Mouse (Mus musculus): ENCODE measurements at regions not wholly inside any gene's neighbourhood (a gene's known extent, or its start where the extent isn't known, plus 50 kb on each side); places are given as distances from the start of the nearest gene placed in this dataset.

DNA sequence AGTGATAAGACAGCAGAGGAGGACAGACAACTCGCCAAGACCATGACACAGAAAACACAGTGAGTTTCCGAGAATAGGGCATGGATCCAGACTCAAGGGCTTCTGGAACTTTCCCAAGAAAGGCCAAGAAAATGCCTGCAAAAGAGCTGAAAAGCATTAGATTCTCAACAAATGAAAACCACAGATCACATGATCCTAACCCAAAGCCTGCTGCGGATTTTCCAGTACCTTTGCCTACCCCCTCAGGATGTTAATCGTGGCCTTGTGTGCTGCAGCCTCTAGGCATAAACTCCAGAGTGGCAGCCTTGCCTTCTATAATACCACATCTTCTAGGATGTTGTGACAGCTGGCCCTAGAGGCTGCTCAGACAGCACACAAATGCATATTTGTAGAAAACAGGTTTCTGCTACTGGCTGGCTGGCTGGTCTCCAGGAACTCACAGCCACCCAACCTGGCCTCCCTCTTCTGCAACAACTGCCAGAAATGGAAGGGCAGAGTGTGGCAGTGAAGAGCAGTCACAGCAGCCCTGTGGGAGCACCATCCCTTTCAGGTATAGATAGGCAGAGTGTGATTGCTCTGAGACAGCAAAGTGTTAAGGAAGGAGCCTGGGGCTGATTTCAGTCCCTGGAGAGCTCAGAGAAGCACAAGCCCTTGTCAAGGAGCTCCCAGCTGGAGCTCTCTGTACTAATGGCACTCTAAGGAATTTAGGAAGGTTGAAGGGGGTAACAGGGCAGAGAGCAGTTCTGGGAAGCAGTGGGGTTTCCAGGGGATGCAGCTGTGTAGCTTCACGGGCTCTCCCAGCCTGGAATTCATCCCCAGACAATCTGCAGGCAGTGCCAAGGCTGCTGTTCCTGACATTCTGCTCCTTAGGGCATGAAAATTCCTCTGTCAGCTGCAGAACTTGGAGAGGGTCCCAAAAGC, 213.7 kb upstream of the B3gat1 start:
- WGBS, result 47% methylated on average over 5 of the region's 5 CpGs
- peak; percentile 15 to 23 for DNase-seq
- TF ChIP-seq POLR2A (IDR thresholded peaks at IDR 0.05; ENCODE audit: borderline replicate concordance, insufficient read depth, low read length), result no peak
- Histone ChIP-seq H3K4me3 (replicated peaks; ENCODE audit: insufficient read depth, low read depth, low read length) (no peak overlapping the region), H3K27me3 (ENCODE audit: control insufficient read depth, insufficient read depth, low read length) (no peaks in the 10 kb centered on the region), H3K27ac (ENCODE audit: insufficient read depth, low read length) (no peak overlapping the region), H3K4me1 (ENCODE audit: control insufficient read depth, insufficient read depth, low read length) (peaks cover 5% of the 10 kb centered on the region)

DNA sequence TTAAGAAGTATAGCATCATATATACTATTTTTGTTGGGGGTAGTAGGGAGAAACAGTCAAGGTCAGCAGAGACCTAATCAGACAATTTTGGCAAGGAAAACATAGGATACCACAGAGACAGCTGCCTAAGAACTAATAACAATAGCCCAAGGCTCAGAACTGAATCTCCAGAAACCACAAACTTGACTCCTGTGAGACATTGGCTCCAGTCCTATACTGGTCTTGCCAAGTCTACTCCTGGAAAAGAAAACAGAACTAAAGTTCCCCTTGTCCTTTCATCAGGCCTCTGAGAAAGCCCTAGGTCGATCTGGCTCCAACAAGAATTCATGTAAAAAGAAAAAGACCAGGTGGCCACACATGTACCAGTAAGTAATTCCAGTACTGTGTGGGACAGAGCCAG, 209.4 kb upstream of the B3gat1 start:
- 11% methylated on average over 1 of the region's 1 CpGs for WGBS
- no peak overlapping the region for H3K4me3 ChIP-seq (replicated peaks; ENCODE audit: insufficient read depth, low read depth, low read length)
- DNase-seq, result no peak
- TF ChIP-seq POLR2A (IDR thresholded peaks at IDR 0.05; ENCODE audit: borderline replicate concordance, insufficient read depth, low read length) (no peak), CTCF (IDR thresholded peaks at IDR 0.05; ENCODE audit: borderline replicate concordance, insufficient read depth, low read depth, low read length) (no peak)
- H3K27ac ChIP-seq (ENCODE audit: insufficient read depth, low read length), result no peak overlapping the region
- H3K27me3 ChIP-seq (ENCODE audit: control insufficient read depth, insufficient read depth, low read length), result no peaks in the 10 kb centered on the region
- H3K4me1 ChIP-seq (ENCODE audit: control insufficient read depth, insufficient read depth, low read length), result peaks cover 5% of the 10 kb centered on the region; the same call in 1 of the 2 replicates

DNA sequence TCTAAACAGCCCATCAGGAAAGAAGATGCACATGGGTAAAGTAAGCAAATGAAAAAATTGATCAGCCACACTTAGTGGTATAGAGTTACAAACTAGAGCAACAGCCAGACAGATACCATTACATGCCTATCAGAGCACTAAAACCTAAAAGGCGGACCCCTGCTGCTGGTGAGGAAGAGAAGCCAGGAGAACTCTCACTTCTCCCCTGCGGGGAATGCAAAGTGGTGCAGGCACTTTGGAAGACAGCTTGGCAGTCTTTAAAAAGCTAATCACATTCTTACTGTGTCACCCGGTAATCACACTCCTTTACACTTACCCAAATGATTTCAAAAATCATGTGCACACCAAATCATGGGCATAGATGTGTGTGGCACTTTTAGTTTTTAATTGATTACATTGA, 204.8 kb upstream of the B3gat1 start:
- WGBS, result 35% methylated on average over 3 of the region's 3 CpGs
- Histone ChIP-seq H3K27ac (ENCODE audit: insufficient read depth, low read length) (no peak overlapping the region), H3K27me3 (ENCODE audit: control insufficient read depth, insufficient read depth, low read length) (no peaks in the 10 kb centered on the region), H3K4me3 (replicated peaks; ENCODE audit: insufficient read depth, low read depth, low read length) (no peak overlapping the region), H3K4me1 (ENCODE audit: control insufficient read depth, insufficient read depth, low read length) (no peaks in the 10 kb centered on the region)
- TF ChIP-seq POLR2A (IDR thresholded peaks at IDR 0.05; ENCODE audit: borderline replicate concordance, insufficient read depth, low read length), result no peak
- no peak for TF ChIP-seq CTCF (IDR thresholded peaks at IDR 0.05; ENCODE audit: borderline replicate concordance, insufficient read depth, low read depth, low read length)
- DNase-seq, result no peak

DNA sequence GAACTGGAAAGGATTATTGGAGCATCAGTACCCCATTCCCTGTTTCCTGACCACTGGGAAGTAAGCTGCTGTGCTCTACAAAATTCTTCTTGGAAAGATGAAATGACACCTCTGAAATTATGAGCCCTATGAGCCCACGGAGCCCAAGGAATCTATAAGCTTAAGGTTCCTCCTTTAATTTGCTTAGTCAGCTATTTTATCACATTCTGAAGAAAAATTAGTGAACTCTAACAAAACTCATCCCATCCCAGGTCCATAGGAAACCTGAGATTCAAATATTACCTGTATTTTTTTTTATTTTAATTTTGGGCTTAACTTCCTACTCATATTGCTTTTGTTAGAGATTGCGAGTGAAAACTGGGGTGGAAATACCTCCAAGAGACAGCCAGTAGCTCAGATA, 194.5 kb upstream of the B3gat1 start:
- Histone ChIP-seq H3K27ac (ENCODE audit: insufficient read depth, low read length) (no peak overlapping the region), H3K27me3 (ENCODE audit: control insufficient read depth, insufficient read depth, low read length) (no peaks in the 10 kb centered on the region), H3K4me3 (replicated peaks; ENCODE audit: insufficient read depth, low read depth, low read length) (no peak overlapping the region), H3K4me1 (ENCODE audit: control insufficient read depth, insufficient read depth, low read length) (no peaks in the 10 kb centered on the region)
- DNase-seq, result no peak
- WGBS, result 99% methylated on average over 2 of the region's 2 CpGs
- TF ChIP-seq CTCF (IDR thresholded peaks at IDR 0.05; ENCODE audit: borderline replicate concordance, insufficient read depth, low read depth, low read length) (no peak), POLR2A (IDR thresholded peaks at IDR 0.05; ENCODE audit: borderline replicate concordance, insufficient read depth, low read length) (no peak)

GRCm38 (mm10) chr9:26548328-26548922, 185.1 kb upstream of the B3gat1 start:
- Histone ChIP-seq H3K4me1 (ENCODE audit: control insufficient read depth, insufficient read depth, low read length) (peaks cover 8% of the 10 kb centered on the region; the same call in 1 of the 2 replicates), H3K27me3 (ENCODE audit: control insufficient read depth, insufficient read depth, low read length) (no peaks in the 10 kb centered on the region), H3K27ac (ENCODE audit: insufficient read depth, low read length) (no peak overlapping the region), H3K4me3 (replicated peaks; ENCODE audit: insufficient read depth, low read depth, low read length) (no peak overlapping the region)
- DNase-seq, result peak; percentile 80 to 87
- WGBS, result 10% methylated on average over 4 of the region's 4 CpGs
- TF ChIP-seq POLR2A (IDR thresholded peaks at IDR 0.05; ENCODE audit: borderline replicate concordance, insufficient read depth, low read length) (no peak), CTCF (IDR thresholded peaks at IDR 0.05; ENCODE audit: borderline replicate concordance, insufficient read depth, low read depth, low read length) (no peak)

- H3K27ac ChIP-seq (ENCODE audit: insufficient read depth, low read length), result peak overlapping the region; percentile 51; the same call in 1 of the 2 replicates
- no peak overlapping the region for H3K4me3 ChIP-seq (replicated peaks; ENCODE audit: insufficient read depth, low read depth, low read length)
- 8% methylated on average over 4 of the region's 4 CpGs for WGBS
- H3K27me3 ChIP-seq (ENCODE audit: control insufficient read depth, insufficient read depth, low read length), result no peaks in the 10 kb centered on the region
- DNase-seq, result peak; percentile 72 to 89
- TF ChIP-seq CTCF (IDR thresholded peaks at IDR 0.05; ENCODE audit: borderline replicate concordance, insufficient read depth, low read depth, low read length) (no peak), POLR2A (IDR thresholded peaks at IDR 0.05; ENCODE audit: borderline replicate concordance, insufficient read depth, low read length) (no peak)
- peaks cover 8% of the 10 kb centered on the region; the same call in 1 of the 2 replicates for H3K4me1 ChIP-seq (ENCODE audit: control insufficient read depth, insufficient read depth, low read length)
These were observed 184.4 kb upstream of the B3gat1 start for GRCm38 (mm10) chr9:26549118-26549517.

DNA sequence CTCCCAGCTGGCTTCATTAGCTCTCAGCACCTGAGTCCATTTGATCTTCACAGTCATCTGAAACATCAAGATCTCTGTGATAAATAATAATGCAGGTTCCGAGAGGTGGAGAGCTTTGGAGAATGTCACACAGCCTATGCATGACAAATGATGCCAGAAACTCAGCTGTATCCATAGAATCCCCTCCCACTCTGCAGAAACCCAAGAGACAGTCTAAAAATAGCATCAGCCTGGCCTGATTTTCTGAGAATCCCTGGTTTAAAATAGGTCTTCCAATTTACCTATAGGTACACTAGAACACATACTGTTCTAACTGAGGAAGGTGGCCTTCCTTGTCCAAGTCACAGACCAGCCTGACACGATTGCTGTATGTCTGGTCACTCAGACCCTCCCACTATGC, 184.0 kb upstream of the B3gat1 start:
- peak in 1 of 2 experiments; percentile 12 for DNase-seq
- no peak overlapping the region for H3K4me3 ChIP-seq (replicated peaks; ENCODE audit: insufficient read depth, low read depth, low read length)
- 51% methylated on average over 2 of the region's 2 CpGs for WGBS

GRCm38 (mm10) chr9:26575990-26576389, 157.5 kb upstream of the B3gat1 start:
- TF ChIP-seq CTCF (IDR thresholded peaks at IDR 0.05; ENCODE audit: borderline replicate concordance, insufficient read depth, low read depth, low read length) (no peak), POLR2A (IDR thresholded peaks at IDR 0.05; ENCODE audit: borderline replicate concordance, insufficient read depth, low read length) (no peak)
- Histone ChIP-seq H3K4me3 (replicated peaks; ENCODE audit: insufficient read depth, low read depth, low read length) (no peak overlapping the region), H3K27ac (ENCODE audit: insufficient read depth, low read length) (no peak overlapping the region), H3K27me3 (ENCODE audit: control insufficient read depth, insufficient read depth, low read length) (no peaks in the 10 kb centered on the region), H3K4me1 (ENCODE audit: control insufficient read depth, insufficient read depth, low read length) (no peaks in the 10 kb centered on the region)
- no peak for DNase-seq
- WGBS, result 92% methylated on average over 6 of the region's 6 CpGs

More for the DNA sequence above, 184.0 kb upstream of the B3gat1 start:
- no peaks in the 10 kb centered on the region for H3K27me3 ChIP-seq (ENCODE audit: control insufficient read depth, insufficient read depth, low read length)
- H3K27ac ChIP-seq (ENCODE audit: insufficient read depth, low read length), result no peak overlapping the region
- TF ChIP-seq POLR2A (IDR thresholded peaks at IDR 0.05; ENCODE audit: borderline replicate concordance, insufficient read depth, low read length), result no peak
- TF ChIP-seq CTCF (IDR thresholded peaks at IDR 0.05; ENCODE audit: borderline replicate concordance, insufficient read depth, low read depth, low read length), result no peak
- H3K4me1 ChIP-seq (ENCODE audit: control insufficient read depth, insufficient read depth, low read length), result peaks cover 8% of the 10 kb centered on the region; the same call in 1 of the 2 replicates
